Mouse (Mus musculus): ENCODE measurements around the gene Alk.

GRCm38 (mm10) chr17:72218816-72219215, 385.6 kb downstream of the Alk start:
- TF ChIP-seq CTCF (IDR thresholded peaks at IDR 0.05; ENCODE audit: low read depth, low read length) (no peak), GATA1 (IDR thresholded peaks at IDR 0.05; ENCODE audit: borderline replicate concordance, low read length) (no peak), POLR2AphosphoS5 (IDR thresholded peaks at IDR 0.05; ENCODE audit: insufficient replicate concordance, low read depth, low read length) (no peak)

Data from G1E (cell line).